Mouse (Mus musculus): Measurements from ENCODE around the gene Gm4858.

- TF ChIP-seq JUND (conservative IDR thresholded peaks at IDR 0.05; ENCODE audit: low read depth, low read length) (no peak), CTCF (conservative IDR thresholded peaks at IDR 0.05 in 1 of 2, IDR thresholded peaks at IDR 0.05 in 1 of 2; ENCODE audit: low read depth in 2 of 2, low read length in 2 of 2) (no peak), EP300 (IDR thresholded peaks at IDR 0.05; ENCODE audit: low read length) (no peak), POLR2A (IDR thresholded peaks at IDR 0.05; ENCODE audit: low read depth, low read length) (no peak)
These were observed 47.5 kb upstream of the Gm4858 start for GRCm38 (mm10) chr3:93021171-93021570.

Measured in CH12.LX (cell line).